Mouse (Mus musculus): Measurements from ENCODE around the gene Phb.

DNA sequence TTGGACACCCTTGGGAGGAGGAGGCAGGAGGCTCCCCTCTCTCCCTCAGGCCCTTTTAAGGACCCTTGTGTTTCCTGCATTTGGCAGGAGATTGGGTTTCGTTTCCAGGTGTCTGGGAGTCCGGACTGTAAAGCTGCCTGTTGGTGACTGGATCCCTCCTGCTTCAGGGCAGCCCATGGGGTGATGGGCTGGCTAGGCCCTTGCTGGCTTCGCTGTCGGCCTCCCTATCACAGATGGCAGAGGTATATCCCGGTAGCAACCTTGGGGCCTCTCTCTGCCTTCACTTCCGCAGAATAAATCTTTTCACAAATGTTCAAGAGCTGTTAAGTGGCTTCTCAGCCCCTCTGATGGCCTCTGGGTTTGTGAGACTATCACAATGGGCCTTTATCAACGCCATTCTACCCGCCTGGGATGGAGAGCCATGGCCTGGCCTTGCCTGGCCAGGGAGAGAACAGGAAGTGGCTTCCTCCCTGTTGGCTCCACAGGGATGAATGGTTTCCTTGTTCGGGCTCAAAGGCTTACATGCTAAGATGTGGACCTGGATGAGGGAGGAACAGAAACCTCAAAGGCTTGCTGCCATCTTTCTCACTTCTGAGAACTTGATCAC is 15.3 kb downstream of the Phb start:
- TF ChIP-seq CTCF (IDR thresholded peaks at IDR 0.05; ENCODE audit: extremely low read depth, insufficient read depth, low read length) (no peak), POLR2A (IDR thresholded peaks at IDR 0.05; ENCODE audit: extremely low read depth, insufficient read depth, low read length) (no peak)

Data from cortical plate, adult 2 months (tissue).